Mouse (Mus musculus) adrenal gland, adult 18-20 months (tissue): ENCODE measurements around the gene Gm10477. TPM values are rescaled to one million over a fixed set of nuclear protein-coding genes. Genes with fewer than 3 reads are reported as not detected.
"Not testable (repeated sequence)": the region's sequence is repeated elsewhere in the genome, so short reads cannot be mapped to it uniquely, and the experiment has no call there.

Source experiments
- DNase-seq, 2 experiments: peaks; one replicate each; pipeline ENCODE4 v3.0.0; 2021 to 2022; ENCODE audit warnings: low spot score in 2 of 2
- long read RNA-seq, 2 experiments: library from polyadenylated mRNA; stranded (forward); transcript quantifications; one replicate each; pipeline ENCODE4 v2.0.0; 2021
- total RNA-seq, 2 experiments: library from RNA; stranded (reverse); gene quantifications; 1 replicate in 1 of 2; 2 replicates in 1 of 2; pipeline ENCODE4 v1.2.3; 2021

Gm10477 gene
- total RNA-seq: not detected
- long read RNA-seq, experiment 1: 0 reads
- long read RNA-seq, experiment 2: 0 reads

GRCm38 (mm10) chrX:56524442-56524841 lies at the start of gene Gm10477:
Gene Gm10477 (plus strand): TSS chrX:56524742.
- not testable (repeated sequence) for DNase-seq

- no peak for DNase-seq
These were observed 47.0 kb upstream of the Gm10477 start for GRCm38 (mm10) chrX:56477553-56477952.

GRCm38 (mm10) chrX:56481906-56482305 lies 42.6 kb upstream of the Gm10477 start:
- DNase-seq: no peak

GRCm38 (mm10) chrX:56489758-56490157 lies 34.8 kb upstream of the Gm10477 start:
- DNase-seq: peak; percentile 56 to 57

- DNase-seq: peak in 1 of 2 experiments; percentile 29
These were observed 27.3 kb upstream of the Gm10477 start for GRCm38 (mm10) chrX:56497241-56497640.

- peak; percentile 50 to 58 for DNase-seq
These were observed 6.7 kb downstream of the Gm10477 start for GRCm38 (mm10) chrX:56531266-56531665.

- DNase-seq: no peak
These were observed 12.6 kb downstream of the Gm10477 start for GRCm38 (mm10) chrX:56537162-56537561.

- no peak for DNase-seq
These were observed 25.0 kb downstream of the Gm10477 start, which contains the start of gene Gm648 for GRCm38 (mm10) chrX:56549506-56549905. Gene Gm648 (minus strand): TSS chrX:56549606.

GRCm38 (mm10) chrX:56553584-56553983 lies 29.0 kb downstream of the Gm10477 start:
- DNase-seq: no peak

GRCm38 (mm10) chrX:56572465-56572864 lies 47.9 kb downstream of the Gm10477 start:
- peak in 1 of 2 experiments; percentile 19 for DNase-seq

Other genes starting within 250 kb of the Gm10477 start
- 1 to 10 TPM; 1.9 to 3.5 TPM for gene Zfp449, start 178.3 kb upstream of the Gm10477 start, total RNA-seq
- under 1 TPM; 0.30 to 0.54 TPM for gene Smim10l2a, start 150.2 kb upstream of the Gm10477 start, total RNA-seq
- gene Gm2174, start 76.8 kb upstream of the Gm10477 start, total RNA-seq: not detected
- 10 to 100 TPM; 19.4 to 31.1 TPM for gene Ints6l, start 69.9 kb upstream of the Gm10477 start, total RNA-seq
- not detected for gene Gm648, start 24.9 kb downstream of the Gm10477 start, total RNA-seq
- gene Mmgt1, start 73.3 kb downstream of the Gm10477 start, total RNA-seq: 10 to 100 TPM; 28.4 to 29.8 TPM
- 10 to 100 TPM; 27.8 to 31.0 TPM for gene Slc9a6, start 85.0 kb downstream of the Gm10477 start, total RNA-seq
- 10 to 100 TPM; 33.5 to 87.9 TPM for gene Fhl1, start 207.0 kb downstream of the Gm10477 start, total RNA-seq